Mouse (Mus musculus): ENCODE measurements around the gene Nup98.

DNA sequence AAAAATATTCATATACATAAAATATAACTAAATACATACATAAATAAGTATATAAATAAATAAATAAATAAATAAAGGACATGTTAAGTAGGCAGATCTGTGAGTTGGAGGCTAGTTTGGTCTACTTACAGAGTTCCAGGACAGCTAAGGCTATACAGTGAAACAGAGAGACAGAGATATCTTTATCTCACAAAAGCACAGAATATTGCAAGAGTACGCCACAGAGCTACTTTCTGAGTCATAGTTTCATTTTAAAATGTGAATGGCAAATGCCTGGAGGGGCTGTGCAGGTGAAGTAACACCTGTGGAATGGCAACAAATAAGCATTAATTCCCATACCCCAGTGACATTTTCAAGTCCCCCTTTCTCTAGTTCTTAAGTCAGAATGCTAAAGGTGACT is 43.7 kb upstream of the Nup98 start:
- TF ChIP-seq CTCF (IDR thresholded peaks at IDR 0.05; ENCODE audit: insufficient read depth, low read depth, low read length) (no peak), POLR2A (IDR thresholded peaks at IDR 0.05; ENCODE audit: insufficient read depth, low read depth, low read length) (no peak)
